Mouse (Mus musculus): ENCODE results near the gene Dpep3. TPM values are rescaled to one million over a fixed set of nuclear protein-coding genes. Genes with fewer than 3 reads are reported as not detected.

Gene Dpep3
- total and polyA plus RNA-seq, 3 experiments, result 0.05 TPM; not detected in 2

DNA sequence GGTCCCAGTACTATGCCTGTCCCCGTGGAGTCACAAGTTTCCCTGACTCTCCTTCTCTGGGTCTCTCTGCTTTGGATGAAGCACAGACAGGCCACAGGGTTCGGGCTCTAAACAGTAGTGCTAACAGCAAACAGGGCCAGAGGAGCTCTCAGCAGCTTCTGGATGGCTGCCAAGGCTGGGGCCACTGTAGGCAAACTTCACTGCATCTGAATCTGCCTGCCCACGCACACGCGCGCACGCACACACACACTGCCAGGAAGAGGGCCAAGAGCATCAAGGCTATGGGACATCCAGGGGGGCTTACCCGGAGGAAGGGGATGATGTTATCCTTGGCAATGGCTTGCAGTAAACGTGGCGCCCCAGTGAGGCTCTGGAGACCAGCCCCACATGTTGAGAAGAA is 29.9 kb downstream of the Dpep3 start:
- Histone ChIP-seq H3K9me3 (replicated peaks) (no peaks in the 10 kb centered on the region), H3K4me1 (ENCODE audit: insufficient read depth, low read depth, low read length) (peaks cover 12% of the 10 kb centered on the region), H3K27me3 (ENCODE audit: insufficient read depth, low read length) (no peaks in the 10 kb centered on the region), H3K4me3 (ENCODE audit: low read depth, low read length) (no peak overlapping the region), H3K36me3 (replicated peaks) (peaks cover 93% of the 10 kb centered on the region)
- TF ChIP-seq POLR2AphosphoS5 (IDR thresholded peaks at IDR 0.05; ENCODE audit: insufficient replicate concordance, low read depth, low read length) (no peak), GATA2 (IDR thresholded peaks at IDR 0.05; ENCODE audit: borderline replicate concordance, low read depth, low read length) (no peak), TAL1 (conservative IDR thresholded peaks at IDR 0.05; ENCODE audit: low read depth, low read length) (no peak), CTCF (IDR thresholded peaks at IDR 0.05; ENCODE audit: low read depth, low read length) (no peak), GATA1 (IDR thresholded peaks at IDR 0.05; ENCODE audit: borderline replicate concordance, low read length) (no peak)
- ATAC-seq (ENCODE audit: extremely low read depth, insufficient number of reproducible peaks, low FRiP score, poor library complexity, severe bottlenecking), result no peak
- peak; percentile 54 for DNase-seq (ENCODE audit: low spot score)

DNA sequence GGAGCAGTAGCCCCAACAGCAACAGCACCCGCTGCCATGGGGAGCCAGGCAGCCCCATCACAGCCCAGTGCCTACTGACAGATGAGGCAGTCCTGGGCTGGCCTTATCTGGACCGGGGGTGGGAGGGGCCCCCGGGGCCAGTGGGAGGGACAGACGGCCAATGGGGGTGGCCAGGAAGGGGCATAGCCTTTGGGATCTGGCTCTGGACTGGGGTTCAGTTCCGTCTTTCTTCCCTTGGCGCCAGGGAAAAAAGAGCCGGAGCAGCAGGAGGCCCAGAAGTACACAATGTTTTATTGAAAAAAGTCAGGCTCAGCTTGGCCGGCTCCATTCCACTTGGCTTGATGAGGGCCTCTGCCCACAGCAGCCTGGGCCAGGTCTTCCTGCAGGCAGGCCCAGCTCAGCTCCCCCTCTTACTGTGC is 35.9 kb downstream of the Dpep3 start, which contains the start of gene Lcat:
TSS of gene Lcat (minus strand) at position 62 of the 419 bp plus-strand sequence.
- Histone ChIP-seq H3K4me1 (ENCODE audit: insufficient read depth, low read depth, low read length) (peaks cover 21% of the 10 kb centered on the region), H3K27me3 (ENCODE audit: insufficient read depth, low read length) (no peaks in the 10 kb centered on the region), H3K36me3 (replicated peaks) (peaks cover 82% of the 10 kb centered on the region), H3K9me3 (replicated peaks) (no peaks in the 10 kb centered on the region), H3K4me3 (ENCODE audit: low read depth, low read length) (no peak within 1 kb of the TSS)
- DNase-seq (ENCODE audit: low spot score), result no peak
- TF ChIP-seq CTCF (IDR thresholded peaks at IDR 0.05; ENCODE audit: low read depth, low read length) (no peak), TAL1 (conservative IDR thresholded peaks at IDR 0.05; ENCODE audit: low read depth, low read length) (no peak), POLR2AphosphoS5 (IDR thresholded peaks at IDR 0.05; ENCODE audit: insufficient replicate concordance, low read depth, low read length) (no peak), GATA1 (IDR thresholded peaks at IDR 0.05; ENCODE audit: borderline replicate concordance, low read length) (no peak), GATA2 (IDR thresholded peaks at IDR 0.05; ENCODE audit: borderline replicate concordance, low read depth, low read length) (no peak)
- ATAC-seq (ENCODE audit: extremely low read depth, insufficient number of reproducible peaks, low FRiP score, poor library complexity, severe bottlenecking), result no peak

DNA sequence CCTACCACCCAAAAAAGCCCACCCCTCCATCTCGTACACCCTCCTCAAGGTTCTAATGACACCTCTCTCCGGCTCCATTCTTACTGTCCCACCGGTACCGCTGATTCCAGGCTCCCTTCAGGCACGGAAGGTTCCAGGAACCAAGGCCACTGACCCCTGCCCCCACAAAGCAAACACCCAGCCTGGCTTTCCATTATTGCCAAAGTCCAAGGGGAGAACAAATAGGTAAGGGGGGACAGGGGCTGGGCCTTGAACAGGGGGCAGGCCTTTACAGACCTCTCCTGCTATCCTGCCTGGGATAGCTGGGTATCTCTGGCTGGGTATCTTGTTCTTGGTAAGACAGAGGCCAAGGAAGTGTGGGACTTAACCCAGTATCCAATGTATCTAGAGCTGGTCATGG is 36.7 kb downstream of the Dpep3 start:
- no peak overlapping the region for H3K4me3 ChIP-seq (ENCODE audit: low read depth, low read length)

DNA sequence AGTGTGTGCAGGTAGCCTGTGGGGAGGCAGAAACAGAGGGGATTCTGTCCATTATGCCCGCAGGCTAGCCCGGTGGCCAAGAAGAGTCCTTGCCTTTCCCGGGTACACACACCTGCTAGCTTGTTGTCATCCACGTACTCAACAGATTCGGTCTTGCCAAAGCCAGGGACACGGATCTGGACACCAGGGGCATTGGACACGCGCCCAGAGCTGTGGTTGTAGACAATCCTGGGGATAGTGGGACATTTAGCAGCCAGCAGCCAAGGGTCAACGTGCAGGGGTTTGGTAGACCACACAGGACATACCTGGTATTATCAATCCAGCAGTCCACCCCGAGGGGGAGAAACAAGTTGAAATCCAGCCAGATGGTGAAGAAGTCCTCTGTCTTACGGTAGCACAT is 37.2 kb downstream of the Dpep3 start:
- TF ChIP-seq POLR2AphosphoS5 (IDR thresholded peaks at IDR 0.05; ENCODE audit: insufficient replicate concordance, low read depth, low read length) (no peak), GATA2 (IDR thresholded peaks at IDR 0.05; ENCODE audit: borderline replicate concordance, low read depth, low read length) (no peak), GATA1 (IDR thresholded peaks at IDR 0.05; ENCODE audit: borderline replicate concordance, low read length) (no peak), CTCF (IDR thresholded peaks at IDR 0.05; ENCODE audit: low read depth, low read length) (no peak), TAL1 (conservative IDR thresholded peaks at IDR 0.05; ENCODE audit: low read depth, low read length) (no peak)
- no peaks in the 10 kb centered on the region for H3K9me3 ChIP-seq (replicated peaks)
- H3K4me1 ChIP-seq (ENCODE audit: insufficient read depth, low read depth, low read length), result peaks cover 34% of the 10 kb centered on the region
- peaks cover 69% of the 10 kb centered on the region for H3K36me3 ChIP-seq (replicated peaks)
- no peaks in the 10 kb centered on the region for H3K27me3 ChIP-seq (ENCODE audit: insufficient read depth, low read length)
- DNase-seq (ENCODE audit: low spot score), result no peak
- no peak for ATAC-seq (ENCODE audit: extremely low read depth, insufficient number of reproducible peaks, low FRiP score, poor library complexity, severe bottlenecking)
- H3K4me3 ChIP-seq (ENCODE audit: low read depth, low read length), result no peak overlapping the region

More for the DNA sequence above, 36.7 kb downstream of the Dpep3 start:
- ATAC-seq (ENCODE audit: extremely low read depth, insufficient number of reproducible peaks, low FRiP score, poor library complexity, severe bottlenecking) (no peak), DNase-seq (ENCODE audit: low spot score) (no peak)
- peaks cover 29% of the 10 kb centered on the region for H3K4me1 ChIP-seq (ENCODE audit: insufficient read depth, low read depth, low read length)
- H3K9me3 ChIP-seq (replicated peaks), result no peaks in the 10 kb centered on the region
- no peak for TF ChIP-seq POLR2AphosphoS5 (IDR thresholded peaks at IDR 0.05; ENCODE audit: insufficient replicate concordance, low read depth, low read length)
- no peak for TF ChIP-seq GATA1 (IDR thresholded peaks at IDR 0.05; ENCODE audit: borderline replicate concordance, low read length)
- TF ChIP-seq GATA2 (IDR thresholded peaks at IDR 0.05; ENCODE audit: borderline replicate concordance, low read depth, low read length), result no peak
- no peak for TF ChIP-seq TAL1 (conservative IDR thresholded peaks at IDR 0.05; ENCODE audit: low read depth, low read length)
- TF ChIP-seq CTCF (IDR thresholded peaks at IDR 0.05; ENCODE audit: low read depth, low read length), result no peak
- H3K27me3 ChIP-seq (ENCODE audit: insufficient read depth, low read length), result no peaks in the 10 kb centered on the region
- H3K36me3 ChIP-seq (replicated peaks), result peaks cover 74% of the 10 kb centered on the region

DNA sequence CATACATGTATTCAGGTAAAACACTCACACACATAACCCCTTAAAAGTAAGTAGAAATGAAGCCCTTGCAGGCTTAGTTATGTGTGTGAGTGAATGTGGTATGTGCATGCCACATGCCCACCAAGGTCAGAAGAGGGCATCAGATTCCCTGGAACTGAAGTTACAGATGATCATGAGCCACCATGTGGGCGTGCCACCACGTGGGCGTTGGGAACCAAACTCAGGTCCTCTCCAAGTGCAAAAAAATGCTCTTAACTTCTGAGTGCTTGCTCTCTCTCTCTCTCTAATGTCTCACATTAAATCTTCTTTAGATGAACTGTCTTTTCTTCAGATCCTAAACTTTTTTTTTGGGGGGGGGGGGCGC is 40.9 kb downstream of the Dpep3 start, which contains the start of gene Psmb10:
TSS of gene Psmb10 (minus strand) at position 139 of the 364 bp plus-strand sequence.
- TF ChIP-seq TAL1 (conservative IDR thresholded peaks at IDR 0.05; ENCODE audit: low read depth, low read length) (no peak), GATA1 (IDR thresholded peaks at IDR 0.05; ENCODE audit: borderline replicate concordance, low read length) (no peak), POLR2AphosphoS5 (IDR thresholded peaks at IDR 0.05; ENCODE audit: insufficient replicate concordance, low read depth, low read length) (no peak), CTCF (IDR thresholded peaks at IDR 0.05; ENCODE audit: low read depth, low read length) (no peak), GATA2 (IDR thresholded peaks at IDR 0.05; ENCODE audit: borderline replicate concordance, low read depth, low read length) (no peak)
- Histone ChIP-seq H3K36me3 (replicated peaks) (peaks cover 60% of the 10 kb centered on the region), H3K4me3 (ENCODE audit: low read depth, low read length) (peak within 1 kb of the TSS; percentile 94), H3K4me1 (ENCODE audit: insufficient read depth, low read depth, low read length) (peaks cover 66% of the 10 kb centered on the region), H3K9me3 (replicated peaks) (no peaks in the 10 kb centered on the region), H3K27me3 (ENCODE audit: insufficient read depth, low read length) (no peaks in the 10 kb centered on the region)
- DNase-seq (ENCODE audit: low spot score), result no peak
- no peak for ATAC-seq (ENCODE audit: extremely low read depth, insufficient number of reproducible peaks, low FRiP score, poor library complexity, severe bottlenecking)

DNA sequence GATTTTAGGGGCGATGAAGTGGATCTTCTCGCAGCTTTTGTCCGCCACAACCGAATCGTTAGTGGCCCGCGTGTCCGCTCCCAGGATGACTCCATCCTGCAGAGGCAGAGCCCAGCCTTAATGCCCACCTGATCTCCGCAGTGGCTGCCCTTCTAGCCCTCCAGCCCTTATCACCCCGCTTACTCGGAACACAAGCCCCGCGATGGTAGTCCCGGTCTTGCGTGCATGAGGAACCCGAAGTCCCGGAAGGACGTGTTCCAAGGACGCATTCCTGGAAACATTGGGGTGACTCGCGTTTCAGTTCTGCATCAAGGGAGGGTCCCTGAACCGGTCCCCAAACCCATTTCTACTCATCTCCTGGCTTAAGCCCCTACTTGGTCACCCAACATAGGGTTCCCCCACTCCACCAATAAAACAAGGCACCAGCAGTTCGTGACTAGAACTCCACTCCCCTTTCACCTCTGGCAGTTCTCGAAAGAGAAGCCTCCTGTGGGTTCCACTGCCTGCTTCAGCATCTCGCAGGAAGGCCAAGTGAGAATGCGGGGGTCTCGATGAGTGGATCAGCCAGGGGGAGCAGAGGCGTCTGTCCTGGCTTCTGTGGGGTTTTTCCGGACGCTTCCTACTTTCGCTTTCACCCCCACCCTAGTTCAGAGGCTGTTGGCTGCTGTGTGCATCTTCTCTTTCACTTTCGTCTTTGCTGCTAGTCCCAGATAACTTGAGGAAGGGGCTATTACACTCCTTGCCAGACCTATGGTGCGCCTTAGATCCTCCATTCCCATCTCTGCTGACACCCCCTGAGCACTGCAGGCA is 41.5 kb downstream of the Dpep3 start:
- Histone ChIP-seq H3K9me3 (replicated peaks) (no peaks in the 10 kb centered on the region), H3K4me3 (ENCODE audit: low read depth, low read length) (peak overlapping the region; percentile 94), H3K27me3 (ENCODE audit: insufficient read depth, low read length) (no peaks in the 10 kb centered on the region), H3K36me3 (replicated peaks) (peaks cover 60% of the 10 kb centered on the region), H3K4me1 (ENCODE audit: insufficient read depth, low read depth, low read length) (peaks cover 66% of the 10 kb centered on the region)
- peak; percentile 65 for DNase-seq (ENCODE audit: low spot score)
- ATAC-seq (ENCODE audit: extremely low read depth, insufficient number of reproducible peaks, low FRiP score, poor library complexity, severe bottlenecking), result no peak
- TF ChIP-seq GATA2 (IDR thresholded peaks at IDR 0.05; ENCODE audit: borderline replicate concordance, low read depth, low read length) (no peak), CTCF (IDR thresholded peaks at IDR 0.05; ENCODE audit: low read depth, low read length) (no peak), GATA1 (IDR thresholded peaks at IDR 0.05; ENCODE audit: borderline replicate concordance, low read length) (no peak), TAL1 (conservative IDR thresholded peaks at IDR 0.05; ENCODE audit: low read depth, low read length) (no peak), POLR2AphosphoS5 (IDR thresholded peaks at IDR 0.05; ENCODE audit: insufficient replicate concordance, low read depth, low read length) (no peak; the same call in 1 of the 2 replicates)

All from G1E (cell line).